Mouse (Mus musculus) C2C12 (cell line): ENCODE data around the gene Ssh3.

Source experiments
- CEBPB ChIP-seq: IDR thresholded peaks from one replicate; pipeline ENCODE4 v1.6.1; 2011; ENCODE audit warnings: low read depth, mild to moderate bottlenecking, control low read depth, moderate library complexity
- CTCF ChIP-seq: IDR thresholded peaks from one replicate; pipeline ENCODE4 v1.5.1; 2011; ENCODE audit not compliant: control insufficient read depth, insufficient read depth, insufficient read length
- FOSL1 ChIP-seq: IDR thresholded peaks from one replicate; pipeline ENCODE4 v1.8.0; 2011; ENCODE audit warnings: mild to moderate bottlenecking, low read length; ENCODE audit not compliant: poor library complexity, insufficient read depth, severe bottlenecking
- MAX ChIP-seq: IDR thresholded peaks from one replicate; pipeline ENCODE4 v1.6.1; 2011; ENCODE audit warnings: mild to moderate bottlenecking, control low read depth
- MYOD1 ChIP-seq: IDR thresholded peaks from one replicate; pipeline ENCODE4 v1.6.1; 2011; ENCODE audit warnings: low read depth; ENCODE audit not compliant: control insufficient read depth, insufficient read length
- MYOG ChIP-seq: IDR thresholded peaks from one replicate; pipeline ENCODE4 v1.6.1; 2011; ENCODE audit not compliant: control insufficient read depth, insufficient read length; ENCODE audit errors: extremely low read depth
- USF1 ChIP-seq: IDR thresholded peaks from one replicate; pipeline ENCODE4 v1.6.1; 2011; ENCODE audit warnings: low read depth, mild to moderate bottlenecking, control low read depth, moderate library complexity

- TF ChIP-seq CTCF, result no peak
- no peak for TF ChIP-seq MAX
- TF ChIP-seq MYOD1, result no peak
- no peak for TF ChIP-seq USF1
- TF ChIP-seq CEBPB, result no peak
- no peak for TF ChIP-seq FOSL1
- TF ChIP-seq MYOG, result no peak
Measured at GRCm38 (mm10) chr19:4217140-4217539, 51.8 kb downstream of the Ssh3 start.
